Mouse (Mus musculus) effector memory CD4-positive, alpha-beta T cell, adult 7 months (primary cell): Measurements from ENCODE around the gene Snap29. TPM values are rescaled to one million over a fixed set of nuclear protein-coding genes. Genes with fewer than 3 reads are reported as not detected.

ENCODE experiments used
- polyA plus RNA-seq: library from polyadenylated mRNA; unstranded; fragments of 100-300 nt; shearing (Covaris generic); gene quantifications from one replicate; pipeline ENCODE4 v1.2.1, GENCODE M21; 2017

Snap29 gene
- 18.5 TPM for polyA plus RNA-seq

DNA sequence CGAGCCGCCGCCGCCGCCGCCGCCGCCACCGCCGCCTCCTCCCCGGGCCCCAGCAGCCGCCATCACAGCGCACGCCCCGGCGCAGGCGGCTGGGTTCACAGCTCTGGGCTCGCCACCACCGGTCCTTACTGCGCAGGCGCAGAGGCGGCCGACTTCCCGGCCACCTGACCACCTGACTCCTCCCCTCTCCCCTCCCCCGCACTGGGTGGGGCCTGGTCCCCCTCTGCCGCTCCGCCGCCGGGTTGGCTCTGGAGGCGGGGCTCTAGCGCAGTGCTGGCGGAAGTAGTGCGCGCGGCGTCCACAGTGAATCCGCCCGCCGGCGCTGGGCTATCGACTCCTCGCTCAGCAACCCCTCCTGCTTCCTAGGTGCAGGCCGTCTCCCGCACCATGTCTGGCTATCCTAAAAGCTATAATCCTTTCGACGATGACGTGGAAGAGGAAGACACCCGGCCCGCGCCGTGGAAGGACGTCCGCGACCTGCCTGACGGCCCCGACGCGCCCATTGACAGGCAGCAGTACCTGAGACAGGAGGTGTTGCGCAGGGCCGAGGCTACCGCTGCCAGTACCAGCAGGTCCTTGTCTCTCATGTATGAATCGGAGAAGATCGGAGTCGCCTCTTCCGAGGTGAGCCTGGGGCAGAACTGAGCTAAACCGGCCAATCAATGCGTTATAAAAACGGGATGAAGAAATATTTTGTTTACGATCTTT is at the start of gene Snap29, which contains the start of gene Pi4ka:
Snap29 (plus strand) TSS at position 251 of the 708 bp plus-strand sequence.
Pi4ka (minus strand) TSS at position 579 of the 708 bp plus-strand sequence.

DNA sequence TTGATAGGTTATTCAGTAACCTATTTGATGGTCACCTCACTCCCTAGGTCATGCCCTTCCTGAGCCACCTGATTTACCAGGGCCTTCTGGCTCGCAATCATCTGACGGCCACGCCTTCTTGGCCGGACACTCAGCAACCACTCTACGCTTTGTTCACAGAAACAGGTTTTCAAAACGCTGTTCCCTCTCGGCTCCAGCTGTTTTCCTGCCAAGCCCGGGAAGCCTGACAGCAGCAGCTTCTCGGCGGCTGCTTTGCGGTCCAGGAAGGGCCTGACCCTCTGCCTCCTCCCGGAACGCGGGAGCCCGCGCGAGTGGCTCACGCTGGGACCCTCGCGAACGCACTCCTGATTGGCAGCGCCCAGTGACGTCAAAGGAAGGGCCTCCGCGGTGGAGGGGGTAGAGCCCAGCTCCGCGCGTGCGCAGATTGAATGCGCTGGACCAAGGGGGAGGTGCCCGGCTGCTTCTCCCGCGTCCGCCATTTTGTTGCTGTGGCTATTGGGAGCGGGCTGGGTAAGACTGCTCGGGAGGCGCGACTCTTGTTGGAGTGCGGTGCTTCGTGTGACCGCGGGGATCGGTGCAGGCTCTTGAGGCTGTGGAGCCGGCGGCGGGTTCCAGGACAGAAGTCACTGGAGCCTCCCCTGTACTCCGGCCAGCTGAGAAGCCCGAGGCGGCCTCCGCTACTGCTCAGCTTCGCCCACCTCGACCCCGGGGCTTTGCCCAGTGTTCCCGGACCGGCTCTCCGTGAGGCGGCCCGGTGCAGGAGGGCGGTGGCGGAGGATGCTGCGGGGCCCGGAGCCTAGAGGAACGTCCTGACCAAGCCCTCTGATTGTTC is 46.0 kb downstream of the Snap29 start, which contains the start of gene Crkl:
Crkl (plus strand) TSS at position 447 of the 832 bp plus-strand sequence.

Other genes starting within 250 kb of the Snap29 start
- 248 TPM for gene Ube2l3, start 203.3 kb upstream of the Snap29 start, polyA plus RNA-seq
- not detected for gene Rimbp3, start 197.4 kb upstream of the Snap29 start, polyA plus RNA-seq
- 1.7 TPM for gene Hic2, start 172.4 kb upstream of the Snap29 start, polyA plus RNA-seq
- gene Tmem191c, start 129.9 kb upstream of the Snap29 start, polyA plus RNA-seq, result 117 TPM
- gene Serpind1, start 74.6 kb upstream of the Snap29 start, polyA plus RNA-seq, result 0.67 TPM
- 59.5 TPM for gene Pi4ka, start 328 bp downstream of the Snap29 start, polyA plus RNA-seq
- 57.1 TPM for gene Crkl, start 46.0 kb downstream of the Snap29 start, polyA plus RNA-seq
- gene Aifm3, start 83.6 kb downstream of the Snap29 start, polyA plus RNA-seq, result not detected
- gene Lztr1, start 102.7 kb downstream of the Snap29 start, polyA plus RNA-seq, result 39.1 TPM
- 54.0 TPM for gene Thap7, start 125.2 kb downstream of the Snap29 start, polyA plus RNA-seq
- gene Lrrc74b, start 155.3 kb downstream of the Snap29 start, polyA plus RNA-seq, result 0.94 TPM
- gene P2rx6, start 155.9 kb downstream of the Snap29 start, polyA plus RNA-seq, result not detected
- gene Slc7a4, start 177.2 kb downstream of the Snap29 start, polyA plus RNA-seq, result 0.40 TPM
- gene Smpd4, start 213.4 kb downstream of the Snap29 start, polyA plus RNA-seq, result 20.1 TPM
- gene Ccdc74a, start 240.5 kb downstream of the Snap29 start, polyA plus RNA-seq, result not detected